Mouse (Mus musculus) layer of hippocampus, adult 9-11 months (tissue): ENCODE results near the gene Dok5.
A peak's percentile ranks its signal among the peaks of the same experiment; 100 is the strongest.

Source experiments
- DNase-seq: peaks from one replicate; pipeline ENCODE4 v3.0.0; 2022

The Dok5 gene

GRCm38 (mm10) chr2:170802984-170803383 is 71.4 kb downstream of the Dok5 start:
- no peak for DNase-seq

GRCm38 (mm10) chr2:170807555-170808258 is 76.1 kb downstream of the Dok5 start:
- DNase-seq, result no peak

GRCm38 (mm10) chr2:170808259-170808789 is 76.7 kb downstream of the Dok5 start:
- DNase-seq, result no peak

- DNase-seq, result peak; percentile 79
Observed at GRCm38 (mm10) chr2:170811356-170811755, 79.7 kb downstream of the Dok5 start.

GRCm38 (mm10) chr2:170816302-170816701 is 84.7 kb downstream of the Dok5 start:
- DNase-seq, result no peak

GRCm38 (mm10) chr2:170817112-170817703 is 85.6 kb downstream of the Dok5 start:
- no peak for DNase-seq

- DNase-seq, result no peak
Observed at GRCm38 (mm10) chr2:170826821-170827441, 95.3 kb downstream of the Dok5 start.

GRCm38 (mm10) chr2:170828757-170829156 is 97.2 kb downstream of the Dok5 start:
- DNase-seq, result no peak

GRCm38 (mm10) chr2:170829191-170829611 is 97.6 kb downstream of the Dok5 start:
- DNase-seq, result no peak

- DNase-seq, result no peak
Observed at GRCm38 (mm10) chr2:170829988-170830387, 98.4 kb downstream of the Dok5 start.

- DNase-seq, result no peak
Observed at GRCm38 (mm10) chr2:170836862-170837261, 105.3 kb downstream of the Dok5 start.

GRCm38 (mm10) chr2:170837363-170837762 is 105.8 kb downstream of the Dok5 start:
- DNase-seq, result no peak

- no peak for DNase-seq
Observed at GRCm38 (mm10) chr2:170837824-170838557, 106.4 kb downstream of the Dok5 start.

GRCm38 (mm10) chr2:170841441-170841965 is 109.9 kb downstream of the Dok5 start:
- no peak for DNase-seq

GRCm38 (mm10) chr2:170845511-170845910 is 113.9 kb downstream of the Dok5 start:
- DNase-seq, result no peak

GRCm38 (mm10) chr2:170850058-170850457 is 118.5 kb downstream of the Dok5 start:
- DNase-seq, result no peak

- no peak for DNase-seq
Observed at GRCm38 (mm10) chr2:170852337-170852736, 120.7 kb downstream of the Dok5 start.

GRCm38 (mm10) chr2:170855210-170855609 is 123.6 kb downstream of the Dok5 start:
- peak; percentile 67 for DNase-seq

GRCm38 (mm10) chr2:170856085-170856484 is 124.5 kb downstream of the Dok5 start:
- no peak for DNase-seq

- no peak for DNase-seq
Observed at GRCm38 (mm10) chr2:170857507-170857906, 125.9 kb downstream of the Dok5 start.

GRCm38 (mm10) chr2:170858640-170859039 is 127.0 kb downstream of the Dok5 start:
- DNase-seq, result no peak

- DNase-seq, result no peak
Observed at GRCm38 (mm10) chr2:170860576-170860975, 129.0 kb downstream of the Dok5 start.

- no peak for DNase-seq
Observed at GRCm38 (mm10) chr2:170862799-170863198, 131.2 kb downstream of the Dok5 start.
